Mouse (Mus musculus) adrenal gland, postnatal 14 days (tissue): Measurements from ENCODE around the gene Smr3a. TPM values are rescaled to one million over a fixed set of nuclear protein-coding genes. Genes with fewer than 3 reads are reported as not detected.

ENCODE experiments used
- DNase-seq: peaks from one replicate; pipeline ENCODE4 v3.0.0; 2021; ENCODE audit warnings: mixed read lengths
- long read RNA-seq, 2 experiments: library from polyadenylated mRNA; stranded (forward); transcript quantifications; one replicate each; pipeline ENCODE4 v2.0.0; 2021
- total RNA-seq: library from RNA; stranded (reverse); gene quantifications from 2 replicates; pipeline ENCODE4 v1.2.3, GENCODE M21; 2021

Smr3a gene
- total RNA-seq, result not detected in 2 replicates
- long read RNA-seq, experiment 1, result 0 reads
- long read RNA-seq, experiment 2, result 0 reads

DNA sequence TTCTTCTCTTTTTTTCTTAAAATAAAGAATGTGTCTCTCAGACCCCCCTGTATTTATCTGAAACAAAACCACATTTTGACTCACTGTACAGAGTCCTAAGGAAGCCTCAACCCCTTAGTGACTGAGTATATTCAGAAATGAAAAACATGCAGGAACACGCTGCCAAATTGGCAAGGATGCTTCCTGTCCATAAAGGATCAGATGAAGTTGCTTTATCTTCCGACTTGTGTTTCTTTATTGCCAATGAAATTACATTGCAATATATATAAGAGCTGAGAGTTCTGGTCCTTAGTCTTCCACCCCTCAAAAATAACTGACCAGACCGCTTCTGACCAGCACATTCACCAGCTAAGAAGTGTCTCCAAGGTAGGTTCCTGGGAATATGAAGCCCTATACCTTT is at the start of gene Smr3a:
Gene Smr3a (plus strand): TSS at position 301 of the 400 bp plus-strand sequence.
- no peak for DNase-seq

- DNase-seq, result no peak
Measured at GRCm38 (mm10) chr5:87969201-87969600, 33.1 kb upstream of the Smr3a start, which contains the start of the genes 2310003L06Rik and Gm28434. TSS of gene 2310003L06Rik (plus strand) at chr5:87969459. TSS of gene Gm28434 (plus strand) at chr5:87969517.

GRCm38 (mm10) chr5:87979139-87979538 is 23.2 kb upstream of the Smr3a start, which contains the start of gene Cabs1:
TSS of gene Cabs1 (plus strand) at chr5:87979439.
- DNase-seq, result no peak

DNA sequence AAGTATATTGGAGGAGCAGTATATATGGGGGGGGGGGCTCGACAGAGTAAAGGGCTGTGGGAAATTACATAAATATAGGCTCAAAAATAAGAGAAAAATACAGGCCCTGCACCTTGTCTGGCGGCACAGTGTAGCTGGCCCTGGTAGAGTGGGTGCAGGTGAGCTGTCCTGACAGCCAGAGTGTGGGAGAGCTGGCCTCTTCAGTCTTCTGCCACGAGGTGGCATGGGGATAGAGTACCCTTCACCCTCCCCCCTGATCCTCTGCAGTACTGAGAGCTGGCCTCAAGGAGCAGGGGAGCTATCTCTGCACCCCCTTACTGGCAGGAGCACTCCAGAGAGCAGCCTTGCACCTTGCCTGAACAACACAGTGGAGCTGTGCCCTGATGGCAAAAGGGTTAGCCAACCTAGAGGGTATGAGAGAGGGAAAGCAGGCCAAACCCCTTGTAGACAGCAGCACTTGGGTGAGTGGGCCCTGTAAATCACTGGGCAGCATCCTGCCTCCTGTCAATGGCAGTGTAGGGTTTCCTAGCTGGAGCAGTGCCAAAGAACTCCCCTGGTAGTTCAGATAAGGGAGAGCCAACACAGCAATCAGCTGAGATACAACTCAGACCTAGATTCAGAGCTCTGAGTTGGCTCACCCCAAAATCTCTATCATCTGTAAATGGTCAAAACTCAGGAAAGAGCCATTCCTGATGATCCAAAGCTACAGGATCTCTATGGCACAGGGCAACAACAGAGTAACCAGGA is 19.7 kb upstream of the Smr3a start:
- DNase-seq, result no peak

DNA sequence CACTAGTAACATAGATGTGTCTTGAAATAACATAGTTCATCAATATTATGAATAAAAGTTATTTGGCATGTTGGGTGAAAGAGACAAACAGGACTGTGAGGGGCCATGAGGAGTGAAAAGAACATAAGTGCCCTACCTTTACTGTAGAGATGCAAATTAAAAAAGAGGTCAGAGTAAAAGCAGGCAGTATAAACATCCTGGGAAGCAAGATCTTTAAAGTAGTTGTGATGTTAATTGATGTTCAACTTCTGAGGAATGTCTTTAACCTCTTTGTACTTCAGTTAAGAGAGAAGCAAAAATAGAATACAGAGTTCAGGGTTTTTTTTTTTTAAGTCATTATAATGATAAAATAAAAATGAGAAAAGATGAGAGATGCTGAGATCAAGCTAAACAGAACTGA is 2.9 kb downstream of the Smr3a start:
- no peak for DNase-seq

Other genes starting within 250 kb of the Smr3a start
- not detected in 2 replicates for gene Csn1s2a, start 228.0 kb upstream of the Smr3a start, total RNA-seq
- gene Csn1s2b, start 194.5 kb upstream of the Smr3a start, total RNA-seq, result not detected in 2 replicates
- not detected in 2 replicates for gene Prr27, start 176.9 kb upstream of the Smr3a start, total RNA-seq
- gene Odam, start 117.5 kb upstream of the Smr3a start, total RNA-seq, result not detected in 2 replicates
- not detected in 2 replicates for gene Csn3, start 77.0 kb upstream of the Smr3a start, total RNA-seq
- gene 2310003L06Rik, start 33.1 kb upstream of the Smr3a start, total RNA-seq, result not detected in 2 replicates
- gene Gm28434, start 33.0 kb upstream of the Smr3a start, total RNA-seq, result not detected in 2 replicates
- not detected in 2 replicates for gene Cabs1, start 23.1 kb upstream of the Smr3a start, total RNA-seq
- gene Smr2, start 84.0 kb downstream of the Smr3a start, total RNA-seq, result not detected in 2 replicates
- not detected in 2 replicates for gene Gm11116, start 109.0 kb downstream of the Smr3a start, total RNA-seq
- not detected in 2 replicates for gene Gm11115, start 151.6 kb downstream of the Smr3a start, total RNA-seq